Mouse (Mus musculus) testis, adult 2 months (tissue): ENCODE measurements around the gene Sgk2.

Experiments
- CTCF ChIP-seq: fragments of 200-500 bp; IDR thresholded peaks from 2 replicates; pipeline ENCODE4 v1.5.1; 2012; ENCODE audit warnings: low read depth, mild to moderate bottlenecking, inconsistent platforms, low read length, moderate library complexity; ENCODE audit not compliant: control insufficient read depth, insufficient read depth, insufficient replicate concordance
- POLR2A ChIP-seq: fragments of 200-500 bp; IDR thresholded peaks from 2 replicates; pipeline ENCODE4 v1.6.1; 2012; ENCODE audit warnings: low read depth, mild to moderate bottlenecking, inconsistent platforms, low read length, moderate library complexity; ENCODE audit not compliant: control insufficient read depth

GRCm38 (mm10) chr2:163054891-163055494, 67.9 kb downstream of the Sgk2 start:
- TF ChIP-seq CTCF, result no peak
- no peak for TF ChIP-seq POLR2A
